Mouse (Mus musculus): ENCODE results near the gene Tmem178.

GRCm38 (mm10) chr17:80903121-80903875, 41.1 kb upstream of the Tmem178 start:
- TF ChIP-seq CTCF (IDR thresholded peaks at IDR 0.05; ENCODE audit: borderline replicate concordance, insufficient read depth, low read depth, low read length) (no peak), POLR2A (IDR thresholded peaks at IDR 0.05; ENCODE audit: borderline replicate concordance, insufficient read depth, low read length) (no peak)
